Mouse (Mus musculus) MEL (cell line): ENCODE results near the gene Plpp2. TPM values are rescaled to one million over a fixed set of nuclear protein-coding genes. Genes with fewer than 3 reads are reported as not detected.

Source experiments
- DNase-seq: peaks from one replicate; pipeline ENCODE4 v3.0.0; 2011; ENCODE audit warnings: low read depth, low spot score
- H3K27ac ChIP-seq: 2 replicates; pipeline ENCODE4 v1.5.1; 2012; ENCODE audit warnings: low read depth, mild to moderate bottlenecking, control low read depth, low read length, moderate library complexity; ENCODE audit not compliant: control insufficient read depth
- H3K27me3 ChIP-seq, 2 experiments: fragments of 150-350 bp in 1 of 2; sonication (generic) in 1 of 2; 2 replicates each; pipeline ENCODE4 v1.6.1; 2012; ENCODE audit warnings: low read length in 2 of 2, mild to moderate bottlenecking in 2 of 2, improper control_type of control experiment in 1 of 2, moderate library complexity in 1 of 2; ENCODE audit not compliant: insufficient read depth in 2 of 2, control insufficient read depth in 1 of 2
- H3K36me3 ChIP-seq, 2 experiments: 2 replicates each; pipeline ENCODE4 v1.6.1; 2012 to 2014; ENCODE audit warnings: low read length in 2 of 2, improper control_type of control experiment in 1 of 2, inconsistent platforms in 1 of 2, mild to moderate bottlenecking in 1 of 2; ENCODE audit not compliant: insufficient read depth in 2 of 2, control insufficient read depth in 1 of 2
- H3K4me1 ChIP-seq, 2 experiments: fragments of 150-350 bp in 1 of 2; sonication (generic) in 1 of 2; 2 replicates each; pipeline ENCODE4 v1.6.1; 2012; ENCODE audit warnings: low read length in 2 of 2, improper control_type of control experiment in 1 of 2, mild to moderate bottlenecking in 1 of 2; ENCODE audit not compliant: insufficient read depth in 2 of 2, control insufficient read depth in 1 of 2
- H3K4me3 ChIP-seq, 2 experiments: fragments of 150-350 bp in 1 of 2; sonication (generic) in 1 of 2; 2 replicates each; pipeline ENCODE4 v1.5.1; 2012; ENCODE audit warnings: low read depth in 2 of 2, low read length in 2 of 2, mild to moderate bottlenecking in 2 of 2, moderate library complexity in 2 of 2, control low read depth in 1 of 2, improper control_type of control experiment in 1 of 2; ENCODE audit not compliant: control insufficient read depth in 1 of 2, insufficient read depth in 1 of 2
- H3K79me2 ChIP-seq: 2 replicates; pipeline ENCODE4 v1.6.1; 2012; ENCODE audit warnings: mild to moderate bottlenecking, low read length, moderate library complexity; ENCODE audit not compliant: control insufficient read depth, poor library complexity, insufficient read depth
- H3K9ac ChIP-seq: 2 replicates; pipeline ENCODE4 v1.6.1; 2012; ENCODE audit warnings: low read depth, mild to moderate bottlenecking, control low read depth, low read length, moderate library complexity; ENCODE audit not compliant: control insufficient read depth, poor library complexity, severe bottlenecking
- H3K9me3 ChIP-seq: fragments of 150-350 bp; sonication (generic); replicated peaks from 2 replicates; pipeline ENCODE4 v1.6.1; 2012; ENCODE audit warnings: mild to moderate bottlenecking, low read length, improper control_type of control experiment, moderate library complexity; ENCODE audit not compliant: insufficient read depth
- CHD1 ChIP-seq: IDR thresholded peaks from 2 replicates; pipeline ENCODE4 v1.6.1; 2012; ENCODE audit warnings: low read depth, mild to moderate bottlenecking, inconsistent platforms, low read length, improper control_type of control experiment
- CHD2 ChIP-seq: IDR thresholded peaks from 2 replicates; pipeline ENCODE4 v1.6.1; 2011; ENCODE audit warnings: low read length, improper control_type of control experiment
- E2F4 ChIP-seq: IDR thresholded peaks from 2 replicates; pipeline ENCODE4 v1.6.1; 2011; ENCODE audit warnings: low read depth, low read length, improper control_type of control experiment, borderline replicate concordance
- ELF1 ChIP-seq: IDR thresholded peaks from 2 replicates; pipeline ENCODE4 v1.6.1; 2014; ENCODE audit warnings: low read depth, mild to moderate bottlenecking, inconsistent platforms, low read length, improper control_type of control experiment, moderate library complexity
- EP300 ChIP-seq, 2 experiments: IDR thresholded peaks; 2 replicates each; pipeline ENCODE4 v1.6.1; 2011; ENCODE audit warnings: improper control_type of control experiment in 2 of 2, low read length in 2 of 2, low read depth in 1 of 2, mild to moderate bottlenecking in 1 of 2
- ETS1 ChIP-seq: IDR thresholded peaks from 2 replicates; pipeline ENCODE4 v1.6.1; 2012; ENCODE audit warnings: low read depth, mild to moderate bottlenecking, inconsistent platforms, low read length, improper control_type of control experiment, moderate library complexity
- GATA1 ChIP-seq: IDR thresholded peaks from 2 replicates; pipeline ENCODE4 v1.6.1; 2011; ENCODE audit warnings: low read depth, low read length, improper control_type of control experiment
- HCFC1 ChIP-seq: IDR thresholded peaks from 2 replicates; pipeline ENCODE4 v1.6.1; 2012; ENCODE audit warnings: low read depth, mild to moderate bottlenecking, inconsistent platforms, low read length, improper control_type of control experiment, moderate library complexity
- JUND ChIP-seq: IDR thresholded peaks from 2 replicates; pipeline ENCODE4 v1.6.1; 2011; ENCODE audit warnings: low read depth, mild to moderate bottlenecking, improper control_type of control experiment, low read length
- KAT2A ChIP-seq: conservative IDR thresholded peaks from 2 replicates; pipeline ENCODE4 v1.6.1; 2012; ENCODE audit warnings: low read depth, low read length, improper control_type of control experiment, inconsistent platforms
- MAFK ChIP-seq: IDR thresholded peaks from 2 replicates; pipeline ENCODE4 v1.6.1; 2011; ENCODE audit warnings: low read depth, mild to moderate bottlenecking, low read length, improper control_type of control experiment, borderline replicate concordance
- MAX ChIP-seq: IDR thresholded peaks from 2 replicates; pipeline ENCODE4 v1.6.1; 2011; ENCODE audit warnings: low read length, improper control_type of control experiment
- MAZ ChIP-seq: IDR thresholded peaks from 2 replicates; pipeline ENCODE4 v1.6.1; 2012; ENCODE audit warnings: low read depth, mild to moderate bottlenecking, inconsistent platforms, low read length, improper control_type of control experiment
- MEF2A ChIP-seq: IDR thresholded peaks from 2 replicates; pipeline ENCODE4 v1.6.1; 2014; ENCODE audit warnings: low read depth, mild to moderate bottlenecking, inconsistent platforms, low read length, improper control_type of control experiment; ENCODE audit not compliant: poor library complexity, insufficient replicate concordance, severe bottlenecking; ENCODE audit errors: extremely low read depth
- MYB ChIP-seq: IDR thresholded peaks from 2 replicates; pipeline ENCODE4 v1.6.1; 2011; ENCODE audit warnings: mild to moderate bottlenecking, low read depth, low read length, improper control_type of control experiment
- NELFE ChIP-seq: IDR thresholded peaks from 2 replicates; pipeline ENCODE4 v1.6.1; 2011; ENCODE audit warnings: low read depth, low read length, improper control_type of control experiment
- POLR2A ChIP-seq, 2 experiments: IDR thresholded peaks; 2 replicates each; pipeline ENCODE4 v1.6.1; 2011 to 2012; ENCODE audit warnings: low read length in 2 of 2, mild to moderate bottlenecking in 2 of 2, control low read depth in 1 of 2, improper control_type of control experiment in 1 of 2, low read depth in 1 of 2, moderate library complexity in 1 of 2; ENCODE audit not compliant: control insufficient read depth in 1 of 2, insufficient read depth in 1 of 2, poor library complexity in 1 of 2
- POLR2AphosphoS2 ChIP-seq: IDR thresholded peaks from 2 replicates; pipeline ENCODE4 v1.6.1; 2011; ENCODE audit warnings: low read length, improper control_type of control experiment
- POLR2AphosphoS5 ChIP-seq: IDR thresholded peaks from 2 replicates; pipeline ENCODE4 v1.6.1; 2012; ENCODE audit warnings: low read depth, borderline replicate concordance, mild to moderate bottlenecking, inconsistent platforms, low read length, moderate library complexity, mixed read lengths
- RAD21 ChIP-seq: IDR thresholded peaks from 2 replicates; pipeline ENCODE4 v1.6.1; 2011; ENCODE audit warnings: mild to moderate bottlenecking, low read depth, low read length, improper control_type of control experiment
- RCOR1 ChIP-seq: IDR thresholded peaks from 2 replicates; pipeline ENCODE4 v1.6.1; 2012; ENCODE audit warnings: low read depth, mild to moderate bottlenecking, inconsistent platforms, low read length, improper control_type of control experiment
- SIN3A ChIP-seq: IDR thresholded peaks from 2 replicates; pipeline ENCODE4 v1.6.1; 2012; ENCODE audit warnings: low read length, improper control_type of control experiment, inconsistent platforms
- SMC3 ChIP-seq: IDR thresholded peaks from 2 replicates; pipeline ENCODE4 v1.6.1; 2011; ENCODE audit warnings: low read depth, low read length, improper control_type of control experiment
- TBP ChIP-seq: IDR thresholded peaks from 2 replicates; pipeline ENCODE4 v1.8.0; 2011; ENCODE audit warnings: low read depth, low read length, improper control_type of control experiment
- UBTF ChIP-seq: IDR thresholded peaks from 2 replicates; pipeline ENCODE4 v1.6.1; 2012; ENCODE audit warnings: low read depth, mild to moderate bottlenecking, inconsistent platforms, low read length, improper control_type of control experiment, moderate library complexity, borderline replicate concordance; ENCODE audit not compliant: insufficient read depth
- USF1 ChIP-seq: IDR thresholded peaks from 2 replicates; pipeline ENCODE4 v1.6.1; 2014; ENCODE audit warnings: low read depth, mild to moderate bottlenecking, inconsistent platforms, low read length, improper control_type of control experiment, moderate library complexity
- ZC3H11A ChIP-seq: IDR thresholded peaks from 2 replicates; pipeline ENCODE4 v1.6.1; 2012; ENCODE audit warnings: low read depth, mild to moderate bottlenecking, inconsistent platforms, low read length, improper control_type of control experiment
- ZKSCAN1 ChIP-seq: IDR thresholded peaks from 2 replicates; pipeline ENCODE4 v1.6.1; 2012; ENCODE audit warnings: low read depth, mild to moderate bottlenecking, inconsistent platforms, low read length, improper control_type of control experiment, moderate library complexity
- ZNF384 ChIP-seq: IDR thresholded peaks from 2 replicates; pipeline ENCODE4 v1.6.1; 2012; ENCODE audit warnings: low read depth, mild to moderate bottlenecking, inconsistent platforms, low read length, improper control_type of control experiment
- polyA plus RNA-seq, 2 experiments: library from polyadenylated mRNA; stranded (reverse) in 1 of 2; unstranded in 1 of 2; fragments of >175 nt in 1 of 2; fragments of >200 nt in 1 of 2; gene quantifications; 2 replicates each; pipeline versions ENCODE4 v1.2.1 to v1.2.4; 2012; ENCODE audit warnings: low replicate concordance in 2 of 2, low read depth in 1 of 2; ENCODE audit not compliant: insufficient read length in 2 of 2, insufficient read depth in 1 of 2, missing spikeins in 1 of 2
- total RNA-seq: library from RNA; depleted of rRNA; stranded (reverse); fragments of 300-350 nt; gene quantifications from 2 replicates; pipeline ENCODE4 v1.2.3, GENCODE M21; 2012

The Plpp2 gene
- total and polyA plus RNA-seq, 3 experiments: 26.0 to 32.8 TPM; not detected in 1

DNA sequence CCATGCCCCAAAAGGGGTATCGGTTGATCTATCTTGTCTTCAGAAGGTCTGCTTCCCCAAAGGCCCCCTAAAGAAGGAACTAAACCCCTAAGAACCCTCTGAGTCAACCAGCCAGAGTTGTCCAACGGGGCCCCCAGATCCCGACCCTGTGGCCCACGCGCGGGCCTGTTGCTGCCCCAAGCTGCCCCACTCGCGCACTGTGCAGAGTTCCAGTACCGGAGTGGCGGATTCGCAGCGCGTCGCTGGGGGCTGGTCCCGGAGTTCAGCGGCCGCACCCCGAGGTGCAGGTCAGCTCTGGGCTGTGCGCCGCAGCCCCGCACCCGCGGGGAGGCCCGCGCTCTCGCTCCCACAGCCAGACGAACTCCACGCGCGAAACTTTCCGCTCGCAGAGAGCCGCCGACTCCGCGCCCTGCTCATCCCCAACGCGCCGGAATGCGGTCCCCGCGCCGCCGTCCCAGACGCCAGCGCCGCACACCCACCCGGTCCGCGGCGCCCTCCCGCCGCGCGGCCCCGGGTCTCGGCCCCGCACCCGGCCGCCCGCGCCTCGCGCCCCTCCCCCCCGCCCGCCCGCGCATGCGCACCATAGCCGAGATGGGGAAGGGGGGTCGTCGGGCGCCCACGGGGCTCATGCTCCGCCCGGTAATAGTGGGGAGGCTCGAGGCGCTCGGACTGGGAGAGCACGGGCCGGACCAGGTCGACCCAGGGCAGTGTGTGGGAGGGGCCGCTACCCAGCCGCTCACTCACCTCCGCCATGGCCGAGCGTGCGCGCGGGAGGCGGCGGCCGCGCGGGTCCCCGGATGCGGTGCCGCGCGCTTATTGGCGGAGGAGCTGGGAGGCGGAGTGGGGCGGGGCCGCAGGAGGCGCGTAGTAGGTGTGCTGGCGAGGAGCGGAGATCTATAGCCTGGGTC, 21.0 kb upstream of the Plpp2 start, which contains the start of gene Mier2 (continued):
- no peak for TF ChIP-seq JUND
- TF ChIP-seq GATA1: no peak
- no peak for TF ChIP-seq ZC3H11A
- no peak for TF ChIP-seq MYB
- no peak for TF ChIP-seq KAT2A
- no peak for TF ChIP-seq POLR2AphosphoS5
- TF ChIP-seq USF1: no peak
- no peak for TF ChIP-seq ETS1
- no peak for TF ChIP-seq TBP
- TF ChIP-seq MEF2A: no peak
- TF ChIP-seq ELF1: no peak
- TF ChIP-seq ZKSCAN1: peak; percentile 99
- no peak for TF ChIP-seq EP300 (IDR thresholded peaks at IDR 0.05; ENCODE audit: low read depth in 1 of 2, low read length in 2 of 2)
- no peak for TF ChIP-seq CHD1
- peak; percentile 61 for TF ChIP-seq NELFE
- TF ChIP-seq CHD2: no peak
- no peak for TF ChIP-seq RAD21
- TF ChIP-seq POLR2AphosphoS2: no peak
- TF ChIP-seq UBTF: no peak
- no peak for TF ChIP-seq RCOR1
- TF ChIP-seq MAX: no peak
- 0 out of 2 replicates have a peak, but pooled peaks have one; percentile 48 for TF ChIP-seq HCFC1

DNA sequence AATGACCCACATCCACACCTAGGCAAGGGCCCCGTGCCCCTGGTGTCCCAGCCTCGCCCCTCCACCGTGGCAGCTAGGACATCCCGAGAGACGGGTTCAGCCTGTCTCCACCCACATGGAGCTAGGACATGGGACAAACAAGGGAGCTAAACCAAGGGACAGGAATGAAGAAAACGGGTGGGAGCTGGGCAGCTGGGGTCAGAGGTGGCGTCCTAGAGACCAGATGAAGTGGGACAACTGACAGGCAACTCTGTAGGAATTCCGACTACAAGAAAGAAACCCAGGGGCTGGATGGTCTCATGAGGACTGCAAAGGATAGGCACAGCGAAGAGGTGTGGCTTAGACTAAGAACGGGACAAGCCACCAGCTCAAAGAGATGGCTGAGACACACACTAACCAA, 20.1 kb upstream of the Plpp2 start:
- no peak for TF ChIP-seq MAX
- no peak for TF ChIP-seq POLR2A (IDR thresholded peaks at IDR 0.05; ENCODE audit: control insufficient read depth in 1 of 2, insufficient read depth in 1 of 2, low read depth in 1 of 2, low read length in 2 of 2, poor library complexity in 1 of 2)
- TF ChIP-seq MAZ: no peak
- no peak for TF ChIP-seq ELF1
- no peak for TF ChIP-seq POLR2AphosphoS5
- TF ChIP-seq E2F4: no peak
- TF ChIP-seq ZNF384: no peak
- TF ChIP-seq SIN3A: no peak
- no peak for TF ChIP-seq ZC3H11A
- no peak for TF ChIP-seq POLR2AphosphoS2
- TF ChIP-seq ZKSCAN1: no peak
- TF ChIP-seq CHD1: no peak
- TF ChIP-seq MAFK: no peak
- TF ChIP-seq RAD21: no peak
- TF ChIP-seq SMC3: no peak
- no peak for TF ChIP-seq NELFE
- TF ChIP-seq EP300 (IDR thresholded peaks at IDR 0.05; ENCODE audit: low read depth in 1 of 2, low read length in 2 of 2): no peak
- no peak for TF ChIP-seq RCOR1
- no peak for TF ChIP-seq MEF2A
- TF ChIP-seq HCFC1: no peak
- H3K27me3 ChIP-seq: no peaks in the 10 kb centered on the region
- H3K4me3 ChIP-seq: peak overlapping the region; percentile 65 to 81
- H3K9ac ChIP-seq: peak overlapping the region; percentile 87
- peaks cover 24% of the 10 kb centered on the region for H3K79me2 ChIP-seq
- no peaks in the 10 kb centered on the region for H3K9me3 ChIP-seq
- no peak overlapping the region for H3K27ac ChIP-seq
- no peak for DNase-seq
- H3K36me3 ChIP-seq: peaks cover 0 to 2% of the 10 kb centered on the region in 2 experiments; a peak in 1 of 4 replicates
- H3K4me1 ChIP-seq: peaks cover 0 to 7% of the 10 kb centered on the region in 2 experiments; a peak in 1 of 4 replicates
